13 mouse cellular contexts compared by ENCODE assay signal in the genomic region with DNA sequence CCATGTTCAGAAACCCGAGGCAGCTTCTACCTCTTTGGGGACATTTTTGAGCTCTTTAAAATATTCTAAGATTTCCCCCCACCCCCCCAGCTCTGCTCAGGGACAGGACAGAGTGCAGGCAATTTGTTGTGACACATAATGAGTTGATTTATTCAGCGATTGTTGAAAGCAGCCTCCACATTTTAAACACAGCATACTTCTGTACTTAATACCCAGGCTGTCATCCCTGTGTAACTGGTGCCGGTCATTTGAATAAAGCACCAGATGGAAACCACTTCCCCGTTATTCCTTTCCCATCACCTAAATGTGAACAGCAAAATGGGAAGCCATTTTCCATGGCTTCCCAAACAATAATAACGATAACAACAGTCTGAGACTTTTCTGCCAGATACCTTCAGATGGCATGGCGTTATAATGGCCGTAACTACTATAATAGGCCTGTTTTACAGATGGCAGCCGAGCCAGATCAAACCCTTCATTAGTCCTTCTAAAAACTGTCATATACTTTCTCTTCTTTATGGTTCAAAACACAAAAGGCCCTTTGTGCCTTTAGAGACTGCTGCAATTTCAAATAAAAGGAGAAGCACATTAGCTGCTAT.
DNase-seq lines count a peak whose midpoint lies in the region; ATAC-seq and TF ChIP-seq lines count a peak whose summit lies in the region.
"Had no signal": no experiment of that assay in that cellular context is flagged by ENCODE, and none has a peak within 500 bp of the region (broad histone marks: within the 10 kb centered on the region; RNA-seq: fewer than 3 reads in every experiment).

No protein-coding gene starts in this region.

- TF ChIP-seq CTCF in cerebellum, adult 2 months (IDR thresholded peaks at IDR 0.05; ENCODE audit: borderline replicate concordance, insufficient read depth, low read depth, low read length) = no peak

- no peaks in the 10 kb centered on the region for H3K27me3 ChIP-seq in intestine, embryonic 16.5 days (replicated peaks; ENCODE audit: control insufficient read depth, insufficient read depth, low read length)
- no peaks in the 10 kb centered on the region for H3K27me3 ChIP-seq in intestine, embryonic 15.5 days (replicated peaks)
- H3K27me3 ChIP-seq in embryonic facial prominence, embryonic 10.5 days (replicated peaks; ENCODE audit: low read depth, poor library complexity, severe bottlenecking) = peaks cover 24% of the 10 kb centered on the region
- no peaks in the 10 kb centered on the region for H3K27me3 ChIP-seq in forebrain, embryonic 15.5 days
- 0 out of 2 replicates have a peak, but pooled peaks cover 2% of the 10 kb centered on the region for H3K27me3 ChIP-seq in midbrain, embryonic 12.5 days
- no peaks in the 10 kb centered on the region; the same call in 1 of the 2 replicates for H3K27me3 ChIP-seq in cerebellum, adult 2 months (ENCODE audit: control insufficient read depth, insufficient read depth, low read length)
- H3K27me3 ChIP-seq: limb, embryonic 13.5 days had no signal

- H3K4me1 ChIP-seq in intestine, embryonic 16.5 days (ENCODE audit: control insufficient read depth, insufficient read depth, low read length) = peaks cover 25% of the 10 kb centered on the region
- peaks cover 6% of the 10 kb centered on the region; the same call in 1 of the 2 replicates for H3K4me1 ChIP-seq in intestine, embryonic 15.5 days (replicated peaks)
- peaks cover 31% of the 10 kb centered on the region for H3K4me1 ChIP-seq in embryonic facial prominence, embryonic 10.5 days
- H3K4me1 ChIP-seq in forebrain, embryonic 15.5 days = peaks cover 31% of the 10 kb centered on the region
- H3K4me1 ChIP-seq in midbrain, embryonic 12.5 days = peaks cover 30% of the 10 kb centered on the region
- 0 out of 2 replicates have a peak, but pooled peaks cover 2% of the 10 kb centered on the region for H3K4me1 ChIP-seq in cerebellum, adult 2 months (ENCODE audit: control insufficient read depth, insufficient read depth, low read length)

- 49% methylated on average over 8 of the region's 8 CpGs for WGBS in intestine, embryonic 16.5 days
- WGBS in intestine, embryonic 15.5 days = 47% methylated on average over 8 of the region's 8 CpGs
- 46% methylated on average over 8 of the region's 8 CpGs for WGBS in embryonic facial prominence, embryonic 10.5 days
- WGBS in forebrain, embryonic 15.5 days = 9% methylated on average over 8 of the region's 8 CpGs
- WGBS in midbrain, embryonic 12.5 days = 41% methylated on average over 8 of the region's 8 CpGs
- WGBS in cerebellum, adult 2 months = 67% methylated on average over 8 of the region's 8 CpGs

- no peak overlapping the region for H3K9ac ChIP-seq in intestine, embryonic 16.5 days (ENCODE audit: low read depth, low read length)
- H3K9ac ChIP-seq in intestine, embryonic 15.5 days = no peak overlapping the region
- no peak overlapping the region for H3K9ac ChIP-seq in forebrain, embryonic 15.5 days (replicated peaks)
- no peak overlapping the region for H3K9ac ChIP-seq in midbrain, embryonic 12.5 days (replicated peaks)
- H3K9ac ChIP-seq: limb, embryonic 13.5 days had no signal

- no peaks in the 10 kb centered on the region for H3K36me3 ChIP-seq in intestine, embryonic 16.5 days (ENCODE audit: control insufficient read depth, insufficient read depth, low read length)
- H3K36me3 ChIP-seq in intestine, embryonic 15.5 days = no peaks in the 10 kb centered on the region
- no peaks in the 10 kb centered on the region for H3K36me3 ChIP-seq in embryonic facial prominence, embryonic 10.5 days (replicated peaks)
- no peaks in the 10 kb centered on the region for H3K36me3 ChIP-seq in forebrain, embryonic 15.5 days
- no peaks in the 10 kb centered on the region for H3K36me3 ChIP-seq in midbrain, embryonic 12.5 days
- H3K36me3 ChIP-seq: limb, embryonic 13.5 days had no signal

- TF ChIP-seq POLR2A in cerebellum, adult 2 months (IDR thresholded peaks at IDR 0.05; ENCODE audit: borderline replicate concordance, insufficient read depth, low read length) = no peak

- H3K4me2 ChIP-seq in intestine, embryonic 16.5 days (ENCODE audit: low read depth, low read length) = no peak overlapping the region
- H3K4me2 ChIP-seq in intestine, embryonic 15.5 days (replicated peaks) = no peak overlapping the region
- no peak overlapping the region for H3K4me2 ChIP-seq in forebrain, embryonic 15.5 days (replicated peaks)
- 0 out of 2 replicates have a peak overlapping the region, but pooled peaks have one; percentile 9 for H3K4me2 ChIP-seq in midbrain, embryonic 12.5 days (replicated peaks)
- H3K4me2 ChIP-seq: limb, embryonic 13.5 days had no signal

- no peak overlapping the region for H3K4me3 ChIP-seq in intestine, embryonic 16.5 days (ENCODE audit: low read length)
- H3K4me3 ChIP-seq in intestine, embryonic 15.5 days (replicated peaks) = no peak overlapping the region
- no peak overlapping the region for H3K4me3 ChIP-seq in embryonic facial prominence, embryonic 10.5 days
- no peak overlapping the region for H3K4me3 ChIP-seq in forebrain, embryonic 15.5 days
- H3K4me3 ChIP-seq in midbrain, embryonic 12.5 days = no peak overlapping the region
- no peak overlapping the region for H3K4me3 ChIP-seq in cerebellum, adult 2 months (replicated peaks; ENCODE audit: insufficient read depth, low read depth, low read length)
- H3K4me3 ChIP-seq: erythroblast, embryonic 14.5 days; limb, embryonic 13.5 days had no signal

- DNase-seq in embryonic facial prominence, embryonic 10.5 days (ENCODE audit: low spot score) = no peak
- no peak for DNase-seq in cerebellum, adult 2 months
- DNase-seq in layer of hippocampus, postnatal 10 days (ENCODE audit: low spot score in 2 of 2) = no peak
- DNase-seq in adrenal gland, postnatal 14 days = no peak
- DNase-seq: adrenal gland, adult 8-10 months; cerebellum, adult 11-12 months; thymus, postnatal 14 days had no signal

- H3K27ac ChIP-seq in intestine, embryonic 16.5 days (ENCODE audit: low read length) = peak overlapping the region; percentile 69; the same call in 1 of the 2 replicates
- no peak overlapping the region for H3K27ac ChIP-seq in intestine, embryonic 15.5 days
- peak overlapping the region; percentile 57 for H3K27ac ChIP-seq in embryonic facial prominence, embryonic 10.5 days (replicated peaks)
- peak overlapping the region; percentile 72 for H3K27ac ChIP-seq in forebrain, embryonic 15.5 days (replicated peaks)
- H3K27ac ChIP-seq in midbrain, embryonic 12.5 days (replicated peaks) = peak overlapping the region; percentile 52
- no peak overlapping the region for H3K27ac ChIP-seq in cerebellum, adult 2 months (ENCODE audit: insufficient read depth, low read length)
- H3K27ac ChIP-seq: limb, embryonic 13.5 days had no signal

- ATAC-seq in intestine, embryonic 16.5 days = no peak
- no peak for ATAC-seq in intestine, embryonic 15.5 days
- ATAC-seq in forebrain, embryonic 15.5 days (replicated peaks) = peak; percentile 86
- ATAC-seq in midbrain, embryonic 12.5 days (ENCODE audit: low FRiP score, low read depth) = peak; percentile 69

- H3K9me3 ChIP-seq in intestine, embryonic 16.5 days (ENCODE audit: control insufficient read depth, low read length) = no peaks in the 10 kb centered on the region
- no peaks in the 10 kb centered on the region for H3K9me3 ChIP-seq in intestine, embryonic 15.5 days
- no peaks in the 10 kb centered on the region for H3K9me3 ChIP-seq in embryonic facial prominence, embryonic 10.5 days
- no peaks in the 10 kb centered on the region for H3K9me3 ChIP-seq in forebrain, embryonic 15.5 days
- H3K9me3 ChIP-seq in midbrain, embryonic 12.5 days = no peaks in the 10 kb centered on the region
- H3K9me3 ChIP-seq: limb, embryonic 13.5 days had no signal

Comparison
In these comparisons a context has a peak if more than half of its experiments do, and no peak if none do; other contexts are left out.
1. H3K27ac ChIP-seq: peak in intestine, embryonic 16.5 days (single experiment), embryonic facial prominence, embryonic 10.5 days (single experiment), forebrain, embryonic 15.5 days (single experiment) and midbrain, embryonic 12.5 days (single experiment); none in intestine, embryonic 15.5 days (single experiment) and cerebellum, adult 2 months (single experiment).
2. ATAC-seq: peak in forebrain, embryonic 15.5 days (single experiment) and midbrain, embryonic 12.5 days (single experiment); none in intestine, embryonic 16.5 days (single experiment) and intestine, embryonic 15.5 days (single experiment).